Mouse (Mus musculus) telencephalon, adult 2 months (tissue): ENCODE data around the gene 1500011B03Rik.
"Not testable (repeated sequence)": the region's sequence is repeated elsewhere in the genome, so short reads cannot be mapped to it uniquely, and the experiment has no call there.

Experiments
- DNase-seq: peaks from one replicate; pipeline ENCODE4 v3.0.0-alpha.2; 2011; ENCODE audit warnings: low read depth, low spot score

Gene 1500011B03Rik

GRCm38 (mm10) chr5:114822796-114823688 lies at the start of gene 1500011B03Rik:
Gene 1500011B03Rik (minus strand): TSS chr5:114823468.
- DNase-seq = peak; percentile 64

GRCm38 (mm10) chr5:114865279-114865678 lies 42.0 kb upstream of the 1500011B03Rik start:
- no peak for DNase-seq

GRCm38 (mm10) chr5:114864813-114865212 lies 41.5 kb upstream of the 1500011B03Rik start:
- DNase-seq = no peak

- DNase-seq = no peak
Observed at GRCm38 (mm10) chr5:114861730-114862129, 38.5 kb upstream of the 1500011B03Rik start.

GRCm38 (mm10) chr5:114859253-114859652 lies 36.0 kb upstream of the 1500011B03Rik start:
- peak; percentile 64 for DNase-seq

- DNase-seq = no peak
Observed at GRCm38 (mm10) chr5:114858582-114858981, 35.3 kb upstream of the 1500011B03Rik start, which contains the start of gene Gm9936. Gene Gm9936 (minus strand): TSS chr5:114858682.

- not testable (repeated sequence) for DNase-seq
Observed at GRCm38 (mm10) chr5:114853364-114853763, 30.1 kb upstream of the 1500011B03Rik start, which contains the start of gene 4930519G04Rik. Gene 4930519G04Rik (plus strand): TSS chr5:114853664.

GRCm38 (mm10) chr5:114851565-114852236 lies 28.4 kb upstream of the 1500011B03Rik start:
- DNase-seq = no peak

GRCm38 (mm10) chr5:114844371-114844770 lies 21.1 kb upstream of the 1500011B03Rik start:
- DNase-seq = not testable (repeated sequence)

GRCm38 (mm10) chr5:114842674-114843073 lies 19.4 kb upstream of the 1500011B03Rik start:
- DNase-seq = no peak

GRCm38 (mm10) chr5:114842155-114842554 lies 18.9 kb upstream of the 1500011B03Rik start:
- DNase-seq = not testable (repeated sequence)

GRCm38 (mm10) chr5:114840481-114840880 lies 17.2 kb upstream of the 1500011B03Rik start:
- not testable (repeated sequence) for DNase-seq

GRCm38 (mm10) chr5:114836886-114837285 lies 13.6 kb upstream of the 1500011B03Rik start:
- no peak for DNase-seq

GRCm38 (mm10) chr5:114829740-114830139 lies 6.5 kb upstream of the 1500011B03Rik start:
- no peak for DNase-seq

- DNase-seq = no peak
Observed at GRCm38 (mm10) chr5:114827427-114827826, 4.2 kb upstream of the 1500011B03Rik start.

GRCm38 (mm10) chr5:114825978-114826691 lies 2.9 kb upstream of the 1500011B03Rik start:
- peak; percentile 43 for DNase-seq

GRCm38 (mm10) chr5:114824197-114824596 lies 929 bp upstream of the 1500011B03Rik start:
- DNase-seq = no peak

- DNase-seq = no peak
Observed at GRCm38 (mm10) chr5:114818124-114818523, 5.1 kb downstream of the 1500011B03Rik start.

- no peak for DNase-seq
Observed at GRCm38 (mm10) chr5:114816599-114816998, 6.7 kb downstream of the 1500011B03Rik start.

GRCm38 (mm10) chr5:114813525-114814181 lies 9.6 kb downstream of the 1500011B03Rik start:
- DNase-seq = peak; percentile 90

- DNase-seq = no peak
Observed at GRCm38 (mm10) chr5:114809826-114810225, 13.4 kb downstream of the 1500011B03Rik start.
